Comparison of ENCODE assay signal across 15 mouse cellular contexts in the genomic region with DNA sequence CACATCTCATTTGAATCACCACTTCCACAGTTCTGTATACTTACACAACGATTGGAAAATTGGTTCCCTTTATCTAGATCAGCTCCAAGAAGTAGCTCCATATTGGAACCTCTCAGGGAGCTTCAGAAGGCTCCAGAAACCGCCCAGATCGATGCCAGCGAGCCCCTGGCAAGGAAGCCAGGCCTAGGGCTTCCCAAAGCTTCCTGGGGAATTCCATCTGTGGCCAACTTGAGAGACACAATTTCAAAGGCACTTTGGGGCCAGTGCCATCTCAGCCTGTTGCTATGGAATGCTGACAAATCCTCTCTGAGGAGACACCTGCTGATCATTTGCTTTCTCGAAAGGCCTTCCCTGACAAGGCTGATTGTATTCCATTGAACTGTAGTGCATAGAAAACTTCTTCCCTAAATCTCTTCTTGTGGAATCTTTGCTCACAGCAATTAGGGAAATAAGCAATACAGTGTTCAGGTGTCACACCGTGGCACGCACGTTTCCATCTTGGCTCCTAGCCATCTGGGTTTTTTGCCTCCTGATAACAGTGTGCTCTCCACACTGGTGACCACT.
DNase-seq lines count a peak whose midpoint lies in the region; ATAC-seq and TF ChIP-seq lines count a peak whose summit lies in the region.
"Had no signal": no experiment of that assay in that cellular context is flagged by ENCODE, and none has a peak within 500 bp of the region (broad histone marks: within the 10 kb centered on the region; RNA-seq: fewer than 3 reads in every experiment).

No protein-coding gene starts in this region.

- H3K27ac ChIP-seq in forebrain, embryonic 14.5 days (ENCODE audit: low read depth, low read length) = no peak overlapping the region
- no peak overlapping the region for H3K27ac ChIP-seq in forebrain, embryonic 15.5 days (replicated peaks)
- no peak overlapping the region for H3K27ac ChIP-seq in midbrain, postnatal 0 days (ENCODE audit: low read depth, low read length)
- H3K27ac ChIP-seq in midbrain, embryonic 16.5 days (ENCODE audit: low read length) = no peak overlapping the region
- no peak overlapping the region for H3K27ac ChIP-seq in forebrain, embryonic 16.5 days (ENCODE audit: low read length)
- H3K27ac ChIP-seq: heart, embryonic 13.5 days; kidney, postnatal 0 days had no signal

- H3K4me1 ChIP-seq in forebrain, embryonic 14.5 days (ENCODE audit: control insufficient read depth, insufficient read depth, low read length) = peaks cover 20% of the 10 kb centered on the region
- H3K4me1 ChIP-seq in forebrain, embryonic 15.5 days = peaks cover 17% of the 10 kb centered on the region
- peaks cover 4% of the 10 kb centered on the region; the same call in 1 of the 2 replicates for H3K4me1 ChIP-seq in midbrain, postnatal 0 days (ENCODE audit: insufficient read depth, low read length)
- H3K4me1 ChIP-seq in midbrain, embryonic 16.5 days (ENCODE audit: control insufficient read depth, insufficient read depth, low read length) = peaks cover 6% of the 10 kb centered on the region; the same call in 1 of the 2 replicates
- peaks cover 8% of the 10 kb centered on the region for H3K4me1 ChIP-seq in forebrain, embryonic 16.5 days (replicated peaks; ENCODE audit: control insufficient read depth, insufficient read depth, low read length)

- H3K27me3 ChIP-seq in forebrain, embryonic 14.5 days (replicated peaks; ENCODE audit: control insufficient read depth, insufficient read depth, low read length) = no peaks in the 10 kb centered on the region
- no peaks in the 10 kb centered on the region for H3K27me3 ChIP-seq in forebrain, embryonic 15.5 days
- no peaks in the 10 kb centered on the region for H3K27me3 ChIP-seq in midbrain, postnatal 0 days (ENCODE audit: insufficient read depth, low read length)
- H3K27me3 ChIP-seq in midbrain, embryonic 16.5 days (ENCODE audit: control insufficient read depth, insufficient read depth, low read depth, low read length) = no peaks in the 10 kb centered on the region
- no peaks in the 10 kb centered on the region for H3K27me3 ChIP-seq in forebrain, embryonic 16.5 days (replicated peaks; ENCODE audit: control insufficient read depth, insufficient read depth, low read length)
- H3K27me3 ChIP-seq: heart, embryonic 13.5 days; Patski had no signal

- peak; percentile 73 for DNase-seq in forebrain, embryonic 14.5 days (ENCODE audit: low spot score)
- peak; percentile 46 for DNase-seq in midbrain, postnatal 0 days (ENCODE audit: low spot score)
- DNase-seq in cerebellum, adult 18-20 months = peak; percentile 74 to 78
- no peak for DNase-seq in gastrocnemius, postnatal 4 days (ENCODE audit: low spot score in 2 of 2)
- no peak for DNase-seq in kidney, adult 9 months
- DNase-seq: layer of hippocampus, adult 9-11 months; lung, embryonic 14.5 days; thymus, postnatal 4 days had no signal

- WGBS in forebrain, embryonic 14.5 days = 28% methylated on average over 8 of the region's 8 CpGs
- WGBS in forebrain, embryonic 15.5 days = 27% methylated on average over 8 of the region's 8 CpGs
- WGBS in midbrain, postnatal 0 days = 43% methylated on average over 8 of the region's 8 CpGs
- WGBS in midbrain, embryonic 16.5 days = 41% methylated on average over 8 of the region's 8 CpGs
- WGBS in forebrain, embryonic 16.5 days = 25% methylated on average over 8 of the region's 8 CpGs

- no peak overlapping the region for H3K9ac ChIP-seq in forebrain, embryonic 14.5 days (ENCODE audit: low read length)
- H3K9ac ChIP-seq in forebrain, embryonic 15.5 days (replicated peaks) = no peak overlapping the region
- no peak overlapping the region for H3K9ac ChIP-seq in midbrain, postnatal 0 days (replicated peaks; ENCODE audit: low read length, poor library complexity, severe bottlenecking)
- H3K9ac ChIP-seq in midbrain, embryonic 16.5 days (ENCODE audit: low read depth, low read length) = no peak overlapping the region
- H3K9ac ChIP-seq in forebrain, embryonic 16.5 days (replicated peaks; ENCODE audit: low read depth, low read length) = no peak overlapping the region
- H3K9ac ChIP-seq: heart, embryonic 13.5 days; lung, embryonic 14.5 days had no signal

- no peak for ATAC-seq in forebrain, embryonic 14.5 days
- ATAC-seq in forebrain, embryonic 15.5 days (replicated peaks) = no peak
- ATAC-seq in midbrain, postnatal 0 days (ENCODE audit: low FRiP score) = no peak
- no peak for ATAC-seq in midbrain, embryonic 16.5 days
- peak; percentile 20; the same call in 1 of the 2 replicates for ATAC-seq in forebrain, embryonic 16.5 days
- ATAC-seq: inflammation-experienced regulatory T-cells, adult 6 months; Patski had no signal

- no peaks in the 10 kb centered on the region for H3K9me3 ChIP-seq in forebrain, embryonic 14.5 days (replicated peaks; ENCODE audit: control insufficient read depth, low read length)
- H3K9me3 ChIP-seq in forebrain, embryonic 15.5 days = no peaks in the 10 kb centered on the region
- no peaks in the 10 kb centered on the region for H3K9me3 ChIP-seq in midbrain, postnatal 0 days (ENCODE audit: low read length)
- H3K9me3 ChIP-seq in midbrain, embryonic 16.5 days (replicated peaks; ENCODE audit: control insufficient read depth, low read length, poor library complexity, severe bottlenecking) = no peaks in the 10 kb centered on the region
- H3K9me3 ChIP-seq in forebrain, embryonic 16.5 days (ENCODE audit: control insufficient read depth, low read length) = no peaks in the 10 kb centered on the region
- H3K9me3 ChIP-seq: heart, embryonic 13.5 days had no signal

- no peak for TF ChIP-seq CTCF in midbrain, postnatal 0 days (IDR thresholded peaks at IDR 0.05)

- H3K36me3 ChIP-seq in forebrain, embryonic 14.5 days (ENCODE audit: control insufficient read depth, insufficient read depth, low read length) = no peaks in the 10 kb centered on the region
- no peaks in the 10 kb centered on the region for H3K36me3 ChIP-seq in forebrain, embryonic 15.5 days
- H3K36me3 ChIP-seq in midbrain, postnatal 0 days (ENCODE audit: insufficient read depth, low read length) = no peaks in the 10 kb centered on the region
- H3K36me3 ChIP-seq in midbrain, embryonic 16.5 days (ENCODE audit: control insufficient read depth, insufficient read depth, low read length) = no peaks in the 10 kb centered on the region
- H3K36me3 ChIP-seq in forebrain, embryonic 16.5 days (ENCODE audit: control insufficient read depth, insufficient read depth) = no peaks in the 10 kb centered on the region
- H3K36me3 ChIP-seq: heart, embryonic 13.5 days had no signal

- H3K4me3 ChIP-seq in forebrain, embryonic 14.5 days (ENCODE audit: low read depth, low read length) = no peak overlapping the region
- H3K4me3 ChIP-seq in forebrain, embryonic 15.5 days = no peak overlapping the region
- no peak overlapping the region for H3K4me3 ChIP-seq in midbrain, postnatal 0 days (ENCODE audit: low read depth, low read length)
- no peak overlapping the region for H3K4me3 ChIP-seq in midbrain, embryonic 16.5 days (ENCODE audit: low read depth, low read length)
- no peak overlapping the region for H3K4me3 ChIP-seq in forebrain, embryonic 16.5 days (replicated peaks; ENCODE audit: low read length)
- H3K4me3 ChIP-seq: heart, embryonic 13.5 days had no signal

- no peak overlapping the region for H3K4me2 ChIP-seq in forebrain, embryonic 14.5 days (ENCODE audit: low read length)
- H3K4me2 ChIP-seq in forebrain, embryonic 15.5 days (replicated peaks) = no peak overlapping the region
- H3K4me2 ChIP-seq in midbrain, postnatal 0 days (ENCODE audit: low read depth, low read length, poor library complexity, severe bottlenecking) = no peak overlapping the region
- H3K4me2 ChIP-seq in midbrain, embryonic 16.5 days (ENCODE audit: low read length) = no peak overlapping the region
- H3K4me2 ChIP-seq in forebrain, embryonic 16.5 days (ENCODE audit: low read length) = no peak overlapping the region
- H3K4me2 ChIP-seq: heart, embryonic 13.5 days; lung, embryonic 14.5 days had no signal

Comparison
In these comparisons a context has a peak if more than half of its experiments do, and no peak if none do; other contexts are left out.
1. DNase-seq: peak in forebrain, embryonic 14.5 days (single experiment), midbrain, postnatal 0 days (single experiment) and cerebellum, adult 18-20 months (2 of 2); none in gastrocnemius, postnatal 4 days (0 of 2) and kidney, adult 9 months (single experiment).